25 mouse cellular contexts compared by ENCODE assay signal in the genomic region with DNA sequence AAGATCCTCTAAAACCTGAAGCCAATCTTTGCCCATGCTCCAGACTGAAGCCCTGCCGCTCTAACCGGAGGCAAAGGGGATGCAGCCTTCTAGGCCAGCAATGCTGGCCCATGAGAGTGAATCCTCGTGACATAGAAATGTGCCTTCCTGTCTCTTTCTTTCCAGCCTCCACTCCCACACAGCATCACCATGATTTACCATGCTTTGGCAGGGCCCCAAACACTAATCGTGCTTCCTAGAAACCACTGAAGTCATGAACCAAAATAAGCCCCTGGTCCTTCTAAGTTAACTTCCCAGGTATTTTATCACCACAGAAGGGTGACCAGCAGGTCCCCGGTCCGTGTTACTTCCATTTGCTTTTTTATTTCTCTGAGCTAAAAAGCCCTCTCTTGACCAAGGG.
DNase-seq lines count a peak whose midpoint lies in the region; ATAC-seq and TF ChIP-seq lines count a peak whose summit lies in the region.
"Had no signal": no experiment of that assay in that cellular context is flagged by ENCODE, and none has a peak within 500 bp of the region (broad histone marks: within the 10 kb centered on the region; RNA-seq: fewer than 3 reads in every experiment).

No protein-coding gene starts in this region.

- TF ChIP-seq POLR2A in kidney, adult 2 months (IDR thresholded peaks at IDR 0.05; ENCODE audit: low read depth, low read length), result no peak

- 68% methylated on average over 6 of the region's 6 CpGs for WGBS in kidney, adult 2 months
- WGBS in kidney, embryonic 15.5 days, result 58% methylated on average over 6 of the region's 6 CpGs

- 0 out of 2 replicates have a peak, but pooled peaks cover 2% of the 10 kb centered on the region for H3K36me3 ChIP-seq in kidney, adult 2 months (ENCODE audit: control insufficient read depth, insufficient read depth, low read length)
- peaks cover 35% of the 10 kb centered on the region for H3K36me3 ChIP-seq in kidney, embryonic 15.5 days
- H3K36me3 ChIP-seq: forebrain, embryonic 15.5 days; hindbrain, embryonic 13.5 days had no signal

- H3K4me2 ChIP-seq in kidney, embryonic 15.5 days, result no peak overlapping the region
- H3K4me2 ChIP-seq: embryonic facial prominence, embryonic 13.5 days; forebrain, embryonic 12.5 days; forebrain, embryonic 15.5 days; heart, embryonic 11.5 days; hindbrain, embryonic 13.5 days had no signal

- H3K9ac ChIP-seq in kidney, embryonic 15.5 days, result no peak overlapping the region
- H3K9ac ChIP-seq: embryonic facial prominence, embryonic 13.5 days; forebrain, embryonic 12.5 days; forebrain, embryonic 15.5 days; hindbrain, embryonic 13.5 days had no signal

- H3K27ac ChIP-seq in kidney, adult 2 months (ENCODE audit: insufficient read depth, low read depth, low read length), result no peak overlapping the region
- H3K27ac ChIP-seq in kidney, embryonic 15.5 days, result no peak overlapping the region
- H3K27ac ChIP-seq: embryonic facial prominence, embryonic 10.5 days; embryonic facial prominence, embryonic 13.5 days; forebrain, embryonic 12.5 days; forebrain, embryonic 15.5 days; gastrocnemius, adult 2 months; hindbrain, embryonic 13.5 days had no signal

- no peak overlapping the region for H3K4me3 ChIP-seq in kidney, adult 2 months (ENCODE audit: insufficient read depth, low read depth, low read length)
- H3K4me3 ChIP-seq in kidney, embryonic 15.5 days (replicated peaks), result no peak overlapping the region
- H3K4me3 ChIP-seq: embryonic facial prominence, embryonic 10.5 days; embryonic facial prominence, embryonic 13.5 days; erythroblast, embryonic 14.5 days; forebrain, embryonic 12.5 days; forebrain, embryonic 15.5 days; gastrocnemius, adult 2 months; hindbrain, embryonic 13.5 days had no signal

- TF ChIP-seq CTCF in kidney, adult 2 months (conservative IDR thresholded peaks at IDR 0.05; ENCODE audit: insufficient read depth, insufficient read length, low read depth, low read length), result no peak

- DNase-seq in frontal cortex, postnatal 14 days (ENCODE audit: low spot score in 2 of 2), result no peak
- peak; percentile 46 for DNase-seq in kidney, adult 2 months
- peak; percentile 24 to 50 for DNase-seq in kidney, postnatal 36 days
- no peak for DNase-seq in adipocyte (ENCODE audit: low spot score)
- no peak for DNase-seq in urinary bladder, postnatal 10 days (ENCODE audit: low spot score)
- DNase-seq: adrenal gland, postnatal 10 days; cerebellum, adult 11-12 months; cerebellum, adult 8-10 months; cerebellum, postnatal 10 days; cerebellum, postnatal 36 days; embryo, embryonic 11 days; gastrocnemius, adult 2 months; gastrocnemius, postnatal 14 days; heart, adult 11 months had no signal

- H3K9me3 ChIP-seq in kidney, embryonic 15.5 days (replicated peaks), result no peaks in the 10 kb centered on the region
- H3K9me3 ChIP-seq: embryonic facial prominence, embryonic 10.5 days; embryonic facial prominence, embryonic 13.5 days; forebrain, embryonic 12.5 days; forebrain, embryonic 15.5 days; hindbrain, embryonic 13.5 days had no signal

- 0 out of 2 replicates have a peak, but pooled peaks have one; percentile 20 for ATAC-seq in frontal cortex, adult (ENCODE audit: low TSS enrichment)
- ATAC-seq in kidney, embryonic 15.5 days (replicated peaks; ENCODE audit: low FRiP score), result no peak
- ATAC-seq: activated CD4-positive, CD25-positive, alpha-beta regulatory T cell, adult 4 months; forebrain, embryonic 15.5 days; hindbrain, embryonic 16.5 days had no signal

- no peaks in the 10 kb centered on the region for H3K27me3 ChIP-seq in kidney, adult 2 months (replicated peaks; ENCODE audit: control insufficient read depth, insufficient read depth, low read length)
- H3K27me3 ChIP-seq in kidney, embryonic 15.5 days, result no peaks in the 10 kb centered on the region
- H3K27me3 ChIP-seq: embryonic facial prominence, embryonic 13.5 days; forebrain, embryonic 12.5 days; forebrain, embryonic 15.5 days; hindbrain, embryonic 13.5 days had no signal

- no peaks in the 10 kb centered on the region for H3K4me1 ChIP-seq in kidney, adult 2 months (ENCODE audit: control insufficient read depth, insufficient read depth, low read length)
- peaks cover 16% of the 10 kb centered on the region for H3K4me1 ChIP-seq in kidney, embryonic 15.5 days

Comparison
In these comparisons a context has a peak if more than half of its experiments do, and no peak if none do; other contexts are left out.
1. DNase-seq: peak in kidney, adult 2 months (single experiment) and kidney, postnatal 36 days (2 of 2); none in frontal cortex, postnatal 14 days (0 of 2), adipocyte (single experiment) and urinary bladder, postnatal 10 days (single experiment).